Mouse (Mus musculus) heart, postnatal 10 days (tissue): ENCODE measurements at regions not wholly inside any gene's neighbourhood (a gene's known extent, or its start where the extent isn't known, plus 50 kb on each side); places are given as distances from the start of the nearest gene placed in this dataset.

Experiments
- DNase-seq, 2 experiments: peaks; one replicate each; pipeline ENCODE4 v3.0.0; 2021
- intact Hi-C: fragments of 180-260 bp; cut with DNase I; formaldehyde crosslinking; loops from one replicate; pipeline ENCODE4 v1.15.1; 2025

DNA sequence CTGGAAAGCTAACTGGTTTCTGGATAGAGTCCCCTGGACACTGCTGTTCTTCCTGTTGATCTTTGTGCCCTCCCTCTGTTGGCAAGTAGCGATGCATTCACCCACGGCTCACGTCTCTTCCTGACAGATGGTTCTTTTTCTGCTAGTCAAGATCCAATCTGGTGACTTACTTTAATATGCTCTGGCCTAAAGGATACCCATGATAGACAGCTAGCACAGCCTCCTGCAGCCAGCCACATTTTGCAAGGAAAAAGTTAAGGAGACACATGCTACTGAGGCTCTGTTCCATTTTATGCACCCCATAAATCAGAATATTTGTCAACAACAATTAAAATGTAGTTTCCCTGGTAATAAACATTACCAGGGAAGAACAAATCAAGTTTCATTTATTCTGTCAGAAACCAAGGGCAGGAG lies 410.3 kb upstream of the Tmpo start:
- DNase-seq = no peak
- intact Hi-C loops = no loop called here

DNA sequence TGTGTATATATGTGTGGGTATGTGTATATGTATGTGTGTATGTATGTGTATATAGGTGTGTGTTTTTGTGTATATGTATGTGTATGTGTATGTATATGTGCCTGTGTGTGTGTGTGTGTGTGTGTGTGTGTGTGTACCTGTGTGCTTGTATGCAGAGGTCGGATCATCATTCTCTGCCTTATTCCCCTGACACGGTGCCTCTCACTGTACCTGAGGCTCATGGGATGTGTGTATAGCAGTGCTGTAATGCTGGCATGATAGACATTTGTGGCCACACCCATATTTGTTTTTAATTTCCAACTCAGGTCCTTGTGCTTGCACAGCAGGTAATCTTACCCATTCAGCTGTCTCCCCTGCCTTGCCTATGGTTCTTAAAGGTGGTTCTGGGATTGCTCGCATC lies 402.1 kb upstream of the Tmpo start:
- intact Hi-C loops = no loop called here
- DNase-seq = no peak

DNA sequence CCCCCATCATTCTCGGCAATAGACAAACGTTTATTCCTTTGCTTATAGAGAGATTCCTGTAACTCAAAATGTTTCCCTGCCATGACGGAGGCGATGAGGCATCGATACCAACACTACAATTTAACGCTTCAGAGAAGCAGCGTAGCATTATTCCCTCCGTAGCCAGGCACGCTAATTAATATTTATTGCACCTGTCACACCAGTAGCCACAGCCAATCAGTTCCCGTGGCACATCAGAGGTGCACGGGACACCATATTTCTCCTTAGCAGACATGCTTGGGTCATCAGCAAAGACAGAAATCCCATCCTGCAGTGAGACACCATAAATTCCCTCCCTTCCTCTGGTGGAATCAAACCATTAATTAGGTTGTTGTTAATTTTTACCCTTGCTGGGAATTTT lies 399.8 kb upstream of the Tmpo start:
- no peak for DNase-seq
- intact Hi-C loops = no loop called here

DNA sequence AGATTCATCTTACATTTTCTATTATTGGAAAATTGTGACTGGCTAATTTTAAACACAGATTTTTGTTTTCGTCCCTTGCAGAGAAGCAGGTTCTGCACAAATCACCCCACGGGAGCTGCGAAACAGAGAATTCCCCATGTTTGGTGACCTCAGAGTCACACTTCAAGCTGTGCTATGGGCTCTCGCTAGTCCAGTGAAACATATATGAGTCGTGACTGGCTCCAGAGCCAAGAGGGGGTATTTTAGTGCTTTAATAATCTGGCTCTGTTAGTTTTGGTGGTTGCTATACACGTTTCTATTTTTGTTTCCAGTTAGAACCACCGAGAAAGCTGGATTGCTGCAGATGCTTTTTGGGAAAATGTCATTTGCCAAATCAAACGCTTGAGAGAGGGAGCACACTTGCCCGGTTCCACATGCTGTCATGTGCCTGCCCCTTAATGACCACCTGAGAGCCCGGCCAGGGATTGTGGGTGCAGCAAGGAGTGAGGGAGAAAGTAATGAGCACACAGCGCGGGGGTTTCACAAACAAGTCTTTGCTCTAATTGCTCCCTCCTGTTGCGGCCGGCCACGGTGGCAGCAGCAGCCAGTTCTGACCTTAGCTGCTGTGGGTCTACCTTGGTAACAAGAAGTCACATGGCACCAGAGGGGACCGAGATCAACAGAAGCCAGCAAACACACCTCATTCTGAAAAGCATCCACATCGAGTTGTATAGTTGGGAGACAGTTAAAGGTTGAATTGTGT lies 394.4 kb upstream of the Tmpo start:
- intact Hi-C loops = no loop called here
- no peak for DNase-seq

DNA sequence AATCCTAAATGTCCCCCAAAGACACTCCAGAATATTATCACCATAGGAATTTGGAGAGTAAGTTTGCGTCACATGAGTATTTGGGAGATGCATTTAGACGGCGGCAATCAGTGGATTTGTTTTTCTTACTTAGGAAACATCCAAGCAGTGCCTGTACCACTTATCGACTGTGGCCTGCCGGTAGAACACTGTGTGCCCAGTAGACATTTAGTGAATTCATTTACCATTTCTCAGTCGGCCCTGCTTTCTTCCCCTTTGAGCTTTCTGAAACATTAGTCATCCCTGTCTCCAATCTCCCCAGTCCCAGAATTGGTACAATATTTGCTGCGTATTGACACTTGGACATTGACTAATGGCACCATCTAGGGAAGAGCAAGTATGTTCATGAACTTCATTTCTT lies 391.7 kb upstream of the Tmpo start:
- intact Hi-C loops = no loop called here
- no peak for DNase-seq

DNA sequence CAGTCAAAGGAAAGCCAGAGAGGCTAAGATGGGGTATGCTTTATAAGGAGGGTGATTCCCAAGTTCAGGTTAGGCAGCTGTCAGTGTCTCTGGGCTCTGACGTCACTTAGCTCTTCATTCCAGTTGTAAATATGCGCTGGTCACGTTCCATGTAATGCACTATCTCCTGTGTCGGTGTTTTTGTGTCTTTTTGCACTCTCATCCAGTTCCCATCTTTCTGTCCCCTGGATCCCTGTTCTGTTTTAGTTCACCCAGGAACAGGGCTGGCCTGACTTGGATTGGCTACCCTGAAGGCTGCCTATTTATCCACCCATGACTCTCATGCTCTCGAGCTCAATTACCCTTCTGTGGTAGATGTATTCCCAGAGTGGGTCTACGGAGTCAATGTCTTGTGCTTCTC lies 387.9 kb upstream of the Tmpo start:
- no peak for DNase-seq
- intact Hi-C loops = no loop called here

DNA sequence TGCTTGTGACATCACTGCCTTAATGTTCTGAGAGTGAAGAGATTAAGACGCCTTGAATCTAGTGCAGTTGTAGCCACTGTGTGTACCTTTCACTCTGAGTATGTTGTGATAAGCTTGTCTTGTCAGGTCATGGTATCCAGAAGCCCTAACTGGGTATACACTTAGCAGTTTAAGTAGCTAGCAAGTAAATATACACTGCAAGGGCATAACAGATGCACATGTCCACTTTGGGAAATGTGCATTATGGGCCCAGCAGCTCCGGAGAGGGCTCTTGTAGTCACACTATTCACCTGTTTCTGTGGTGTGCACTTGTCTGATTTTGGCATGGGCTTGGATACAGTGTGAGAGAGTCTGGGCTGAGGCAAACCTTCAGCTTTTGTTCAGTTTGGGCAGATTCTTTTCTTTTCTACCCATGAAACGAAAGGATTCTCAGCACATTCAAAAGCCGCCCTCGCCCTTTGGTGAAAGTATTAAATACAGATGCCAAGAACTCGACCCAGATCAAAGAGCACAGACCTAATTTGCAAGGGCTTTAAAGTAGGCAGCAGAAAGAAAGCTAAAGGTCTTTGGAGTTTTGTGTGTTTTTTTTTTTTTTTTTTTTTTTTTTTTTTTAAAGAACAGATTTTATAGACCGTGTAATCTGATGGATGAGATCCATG lies 385.1 kb upstream of the Tmpo start:
- no peak for DNase-seq
- intact Hi-C loops = no loop called here

DNA sequence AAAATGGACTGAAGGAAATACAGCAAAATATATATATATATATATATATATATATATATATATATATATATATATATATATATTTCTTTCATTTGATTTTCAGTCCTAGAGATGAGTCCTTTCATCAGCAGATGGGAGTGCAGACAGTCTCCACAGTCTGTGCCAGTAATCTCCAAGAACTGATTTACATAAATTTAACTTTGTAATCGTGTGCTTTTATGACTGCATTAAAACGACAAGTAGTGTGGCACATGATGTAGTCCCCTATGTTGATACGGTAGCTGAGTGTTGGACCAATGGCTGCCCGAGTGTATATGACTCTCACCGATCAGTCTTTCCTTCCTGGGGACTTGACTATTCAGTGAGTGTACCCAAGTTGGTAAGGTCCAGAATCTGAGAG lies 378.2 kb upstream of the Tmpo start:
- intact Hi-C loops = no loop called here

DNA sequence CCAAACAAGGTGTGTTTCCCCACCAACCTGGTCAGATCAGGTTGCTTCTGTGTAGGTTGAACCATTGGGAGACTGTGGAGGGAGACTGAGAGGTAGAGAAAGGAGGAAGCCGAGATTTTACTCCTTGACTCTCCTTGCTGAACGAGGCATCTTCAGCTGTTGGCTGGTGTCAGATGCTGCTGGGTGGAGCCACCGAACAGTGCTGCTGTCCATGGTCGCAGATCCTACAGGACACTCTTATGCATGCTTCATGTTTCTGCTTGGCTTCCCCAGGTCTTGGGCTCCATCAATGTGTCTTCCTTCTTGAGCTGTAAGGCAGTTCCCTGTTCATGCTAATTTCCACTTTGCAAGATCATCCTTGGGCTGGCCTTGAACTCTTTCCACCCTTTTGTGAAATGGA lies 367.0 kb upstream of the Tmpo start:
- intact Hi-C loops = loop anchor here (5.0 to 10.0 kb wide), 4 partner anchors 251 to 1467 kb away; no protein-coding TSS in a partner anchor
- no peak for DNase-seq

More for the DNA sequence above, 378.2 kb upstream of the Tmpo start:
- no peak for DNase-seq

DNA sequence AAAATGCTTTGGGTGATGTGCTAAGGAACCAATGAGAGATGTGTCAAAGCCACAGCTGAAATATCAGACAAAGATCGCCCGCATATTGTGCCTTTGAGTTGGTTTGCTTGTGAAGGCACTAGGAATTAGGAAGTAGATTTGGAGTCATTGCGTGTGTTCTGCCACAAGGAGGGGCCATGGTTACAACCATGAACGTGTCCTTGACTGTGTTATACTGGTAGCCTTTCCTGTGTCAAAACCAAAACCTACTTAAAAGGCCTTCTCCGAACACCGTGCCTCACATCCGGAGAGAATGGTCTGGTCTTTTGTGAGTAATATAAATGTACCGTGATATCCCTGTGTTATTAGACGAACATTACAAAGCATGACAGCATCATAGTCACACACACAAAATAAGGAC lies 365.0 kb upstream of the Tmpo start:
- peak; percentile 30 to 46 for DNase-seq
- intact Hi-C loops = loop anchor here (5.0 to 10.0 kb wide), 4 partner anchors 249 to 1469 kb away; no protein-coding TSS in a partner anchor

DNA sequence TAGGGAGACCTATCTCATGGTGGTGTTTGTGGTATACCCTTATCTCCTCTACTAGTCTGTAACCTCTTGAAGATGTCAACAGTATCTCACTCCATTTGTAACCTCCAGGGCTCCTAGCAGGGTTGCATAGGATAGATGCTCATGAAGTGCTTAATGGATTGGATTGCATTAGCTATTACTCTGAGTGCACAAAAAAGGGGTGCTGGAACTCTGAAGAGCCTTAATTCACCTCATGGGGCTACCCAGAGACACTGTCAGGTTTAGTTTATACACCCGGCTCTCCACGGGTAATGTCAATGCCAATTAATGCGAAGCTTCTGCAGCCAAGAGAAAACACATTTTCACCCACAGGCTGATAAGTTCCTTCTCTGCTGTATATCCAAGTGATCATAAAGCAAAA lies 364.3 kb upstream of the Tmpo start:
- no peak for DNase-seq
- intact Hi-C loops = loop anchor here (5.0 to 10.0 kb wide), 4 partner anchors 248 to 1469 kb away; no protein-coding TSS in a partner anchor

DNA sequence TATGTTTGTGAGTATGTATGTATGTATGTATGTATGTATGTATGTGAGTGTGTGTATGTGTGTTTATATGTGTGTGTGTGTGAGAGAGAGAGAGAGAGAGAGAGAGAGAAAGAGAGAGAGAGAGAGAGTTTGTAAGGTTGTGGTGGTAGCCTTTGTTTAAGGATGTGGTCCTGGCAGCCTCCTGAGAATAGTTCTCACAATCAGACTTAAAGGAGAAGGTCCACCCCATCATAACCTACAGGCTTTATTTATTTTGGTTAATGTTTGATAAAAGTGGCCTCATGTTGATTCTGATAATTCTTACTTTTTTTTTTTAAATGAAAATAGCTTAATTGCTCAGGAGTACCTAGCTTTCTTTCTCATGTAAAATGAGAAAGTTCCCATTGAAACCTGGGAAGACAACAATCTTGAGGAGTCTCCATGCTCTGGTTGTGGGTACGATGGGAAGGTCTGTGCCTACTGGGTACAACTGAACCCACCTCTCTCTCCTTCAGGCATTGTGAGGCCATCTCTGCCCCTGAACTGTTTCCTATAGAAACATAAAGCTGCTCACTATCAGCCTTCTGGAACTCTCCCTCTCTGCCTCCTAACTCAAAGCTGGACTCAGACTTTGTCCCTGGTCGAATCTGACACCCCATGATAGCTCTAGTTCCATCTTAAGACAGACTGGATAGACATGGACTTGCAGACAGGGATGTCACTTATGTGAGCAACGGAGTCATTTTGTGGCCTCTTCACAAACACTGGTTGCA lies 362.2 kb upstream of the Tmpo start:
- DNase-seq = no peak
- intact Hi-C loops = loop anchor here (10.0 kb wide), 3 partner anchors 761 to 1471 kb away; no protein-coding TSS in a partner anchor

DNA sequence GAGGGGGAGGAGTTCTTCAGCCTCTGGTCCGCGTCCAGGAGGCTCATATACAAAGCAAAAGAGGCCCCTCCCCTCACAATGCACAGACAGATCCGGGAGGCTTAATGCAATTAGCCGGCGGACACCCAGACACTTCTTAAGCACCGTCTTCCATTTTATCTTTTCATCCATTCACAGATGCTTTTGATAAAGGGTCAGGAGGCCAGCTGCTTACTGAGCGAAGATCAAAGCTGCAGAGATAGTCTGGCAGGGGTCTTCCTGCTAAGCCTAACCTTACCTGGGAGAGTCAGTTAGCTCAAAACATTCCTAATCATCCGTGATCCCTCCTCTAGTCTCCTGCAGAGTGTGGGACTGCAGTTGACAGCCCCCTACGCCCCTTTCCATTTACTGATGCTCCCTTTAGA lies 361.1 kb upstream of the Tmpo start:
- DNase-seq = no peak
- intact Hi-C loops = loop anchor here (10.0 kb wide), 3 partner anchors 763 to 1473 kb away; no protein-coding TSS in a partner anchor

DNA sequence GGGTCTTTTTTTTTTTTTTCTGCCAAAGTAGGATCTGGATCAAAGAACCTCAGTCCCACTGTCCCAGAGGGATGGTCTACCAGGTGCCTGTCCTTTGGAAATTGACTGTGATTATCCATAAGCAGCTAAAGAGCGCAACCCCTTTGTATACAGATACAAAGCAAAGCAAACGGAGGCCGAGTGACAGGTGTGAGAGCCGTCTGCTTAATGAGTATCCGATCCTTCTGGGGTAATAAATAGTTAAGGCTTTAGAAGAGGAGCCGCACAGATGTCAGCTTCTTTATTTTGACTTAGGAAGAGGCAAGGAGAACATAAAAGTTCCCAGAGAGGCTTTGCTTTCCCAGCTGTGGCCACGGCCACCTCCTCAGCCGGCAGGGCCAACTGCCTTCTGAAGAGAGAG lies 356.1 kb upstream of the Tmpo start:
- intact Hi-C loops = no loop called here
- no peak for DNase-seq

DNA sequence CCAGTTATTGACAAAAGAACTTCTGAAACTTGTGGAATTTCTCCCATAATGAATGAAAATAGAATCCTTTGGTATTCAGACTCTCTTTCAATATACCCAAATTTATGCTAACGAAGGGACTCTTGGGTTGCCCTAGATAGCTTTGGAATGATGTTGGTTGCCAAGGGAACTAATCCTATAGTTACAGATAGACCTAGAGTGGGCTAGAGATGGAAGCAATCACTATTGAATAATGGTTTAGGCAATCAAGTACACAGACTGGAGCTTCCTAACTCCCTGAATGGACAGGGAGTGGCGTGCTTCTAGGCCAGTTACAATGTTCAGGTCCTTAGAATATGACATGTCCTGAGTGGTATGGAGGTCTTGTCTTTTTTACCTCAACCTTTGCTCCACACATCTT lies 354.3 kb upstream of the Tmpo start:
- intact Hi-C loops = no loop called here
- DNase-seq = no peak

DNA sequence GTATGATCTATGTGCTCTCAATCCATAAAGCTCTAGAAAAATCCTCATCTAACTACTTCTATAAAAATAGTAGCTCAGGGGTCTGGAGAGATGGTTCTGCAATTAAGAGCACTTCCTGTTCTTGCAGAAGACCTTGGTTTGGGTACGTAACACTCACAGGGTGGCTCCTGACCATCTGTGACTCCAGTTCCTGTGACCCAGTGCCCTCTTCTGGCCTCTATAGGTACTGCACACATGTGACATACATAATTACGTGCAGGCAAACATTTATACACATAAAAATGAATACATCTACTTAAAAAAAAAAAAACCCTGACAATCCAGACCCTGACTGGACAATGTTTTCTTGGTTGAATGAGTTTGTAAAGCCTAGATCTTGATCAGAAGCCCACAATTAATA lies 347.2 kb upstream of the Tmpo start:
- intact Hi-C loops = no loop called here
- DNase-seq = no peak

DNA sequence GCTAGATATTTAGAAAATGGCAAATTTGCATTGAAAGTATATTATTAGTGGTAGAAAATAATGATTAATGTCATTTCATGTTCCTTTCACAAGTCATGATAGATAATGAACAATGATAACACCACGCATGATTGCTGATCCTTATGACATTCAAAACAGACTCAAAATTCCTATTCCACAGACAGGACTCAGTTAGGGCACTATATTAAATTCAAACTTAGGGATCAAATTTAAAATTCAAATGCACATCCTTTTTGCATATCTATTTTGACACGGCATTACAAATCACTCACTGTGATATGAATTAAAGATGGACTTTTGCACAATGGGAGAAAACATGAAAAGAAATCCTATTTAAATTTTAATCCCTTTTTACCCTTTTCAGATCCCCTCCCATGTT lies 340.1 kb upstream of the Tmpo start:
- no peak for DNase-seq
- intact Hi-C loops = no loop called here

DNA sequence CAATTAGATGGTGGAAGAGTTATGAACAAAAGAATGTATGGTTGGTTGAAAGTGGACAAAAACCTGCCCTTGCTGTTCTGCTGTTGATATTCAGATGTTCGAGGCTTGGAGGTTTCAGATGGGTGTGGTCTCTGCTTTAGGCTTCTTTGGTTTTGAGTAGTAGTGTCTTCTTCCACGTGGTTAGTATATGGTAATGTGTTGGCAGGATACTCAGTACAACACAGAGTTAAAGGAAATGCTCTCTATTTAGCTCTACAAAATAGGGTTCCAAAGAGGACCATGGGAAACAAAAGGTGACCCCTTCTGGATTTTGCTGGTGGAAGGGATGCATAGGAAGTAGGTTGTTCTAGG lies 333.9 kb upstream of the Tmpo start:
- no peak for DNase-seq
- intact Hi-C loops = no loop called here

DNA sequence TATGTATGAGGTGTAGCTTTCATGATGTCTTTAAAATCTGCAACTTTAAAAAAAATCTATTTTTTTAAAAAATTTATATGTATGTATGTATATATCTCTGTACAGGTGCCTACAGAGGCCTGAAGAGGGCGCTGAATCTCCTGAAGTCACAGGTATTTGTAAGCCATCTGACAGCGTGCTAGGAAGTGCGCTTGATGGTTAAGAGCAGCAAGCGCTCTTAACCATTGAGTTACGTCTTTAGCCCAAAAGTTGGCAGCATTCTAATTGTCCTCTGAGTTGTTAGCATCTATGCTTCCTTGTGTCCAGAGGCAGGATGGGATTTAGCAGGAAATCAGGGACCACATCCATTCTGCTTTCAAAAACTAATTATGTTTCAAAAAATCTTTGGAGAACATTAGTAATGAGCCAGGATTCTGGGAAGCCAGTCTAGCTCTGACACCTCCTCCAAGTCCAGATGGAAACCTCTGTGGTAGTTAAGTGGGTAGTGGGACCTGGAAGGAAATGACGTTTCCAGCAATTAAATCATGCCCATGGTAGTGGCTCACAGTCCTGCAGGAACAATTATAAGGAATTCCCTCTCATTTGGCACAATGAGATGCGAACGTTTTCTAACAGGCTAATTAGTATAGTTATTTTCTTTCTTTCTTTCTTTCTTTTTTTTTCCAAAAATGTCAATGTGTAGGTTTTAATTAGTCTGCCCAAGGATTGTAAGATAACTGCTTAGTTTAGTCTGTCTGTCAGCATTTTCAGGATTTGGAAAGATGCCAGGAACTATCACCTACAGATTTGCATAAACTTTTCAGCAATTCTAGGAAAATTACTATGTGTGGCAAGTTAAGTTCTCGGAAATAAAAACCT lies 333.3 kb upstream of the Tmpo start:
- DNase-seq = no peak
- intact Hi-C loops = no loop called here

DNA sequence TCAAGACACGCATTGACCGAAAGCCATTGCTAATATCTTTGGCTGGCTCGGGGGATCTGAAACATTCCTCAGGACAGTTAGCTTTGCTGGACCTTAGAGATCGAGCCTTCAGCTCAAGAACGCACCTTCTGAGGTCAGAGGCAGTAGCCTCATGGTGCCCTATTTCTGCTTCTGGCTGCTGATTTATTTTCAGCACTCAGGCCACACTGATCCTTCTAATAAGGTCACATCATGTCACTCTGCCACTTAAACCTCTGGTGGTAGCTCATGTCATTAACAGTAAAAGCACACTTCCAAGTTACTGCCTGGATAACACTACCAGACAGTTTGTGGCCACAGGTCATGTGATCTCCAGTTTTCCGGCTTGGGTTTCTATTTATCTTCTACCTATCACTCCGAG lies 325.9 kb upstream of the Tmpo start:
- peak; percentile 50 to 60 for DNase-seq
- intact Hi-C loops = loop anchor here (1.0 kb wide), 1 partner anchor 64 kb away; no protein-coding TSS in a partner anchor

DNA sequence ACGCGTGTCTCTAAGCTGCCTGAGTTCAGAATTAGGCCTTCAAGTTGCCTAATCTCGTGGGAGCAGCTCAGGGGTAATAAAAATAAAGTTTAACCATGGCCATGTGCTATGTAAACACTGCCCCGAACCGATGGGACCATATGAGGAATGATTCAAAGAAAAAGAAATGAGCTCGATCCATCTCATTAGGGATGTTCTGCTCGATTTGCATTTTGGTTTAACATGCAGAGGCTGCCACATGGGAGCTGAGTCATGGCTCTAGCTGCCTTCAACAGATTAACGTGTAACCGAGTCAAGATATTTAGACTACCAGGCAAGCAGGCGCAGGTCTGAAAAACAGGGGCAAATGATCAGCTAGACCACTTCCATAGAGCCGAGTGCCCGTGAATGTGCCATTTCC lies 323.8 kb upstream of the Tmpo start:
- no peak for DNase-seq
- intact Hi-C loops = no loop called here
